Mouse (Mus musculus): ENCODE data around the gene 2300003K06Rik.
"Not testable (repeated sequence)": the region's sequence is repeated elsewhere in the genome, so short reads cannot be mapped to it uniquely, and the experiment has no call there.

Gene 2300003K06Rik

DNA sequence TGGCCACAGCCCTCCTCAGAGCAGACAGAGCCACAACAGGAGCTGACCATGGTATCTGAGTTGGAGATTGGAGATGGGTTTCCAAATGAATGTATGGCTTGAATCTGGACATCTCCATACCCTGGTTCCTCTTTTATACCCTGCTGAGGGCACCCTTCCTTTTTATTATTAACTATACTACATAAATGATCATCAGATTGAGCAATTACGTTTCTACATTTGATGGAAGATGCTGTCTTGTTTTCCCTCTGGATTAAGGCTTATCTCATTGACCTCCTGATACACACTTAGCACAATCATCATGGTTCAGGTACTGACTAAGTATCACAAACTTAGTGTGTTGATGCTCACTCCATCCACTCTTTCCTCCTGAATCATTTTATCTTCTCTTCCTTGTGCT lies at the start of gene 2300003K06Rik:
2300003K06Rik (minus strand) TSS at position 101 of the 400 bp plus-strand sequence.
- in situ Hi-C loops (cut with MboI, MseI) = no loop called here

DNA sequence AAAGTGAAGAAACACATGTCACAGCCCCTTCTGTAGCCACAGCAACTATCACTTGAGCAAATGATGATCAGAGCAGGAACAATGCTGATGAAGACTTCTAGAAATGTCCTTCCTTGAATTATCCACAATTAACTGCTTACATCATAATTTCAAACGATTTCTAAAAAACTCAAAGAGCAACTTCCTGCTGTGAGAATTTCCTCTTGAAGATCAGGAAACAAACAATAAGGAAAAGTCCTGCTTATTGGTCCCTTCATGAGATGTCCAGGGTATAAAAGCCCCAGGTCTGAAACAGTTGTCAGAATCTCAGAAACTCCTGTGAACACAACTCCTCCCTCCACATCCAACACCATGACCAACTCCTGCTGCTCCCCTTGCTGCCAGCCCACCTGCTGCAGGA lies 41.0 kb upstream of the 2300003K06Rik start, which contains the start of gene Gm11567:
Gm11567 (plus strand) TSS at position 301 of the 400 bp plus-strand sequence.
- in situ Hi-C loops (cut with MboI, MseI) = not testable (repeated sequence)

DNA sequence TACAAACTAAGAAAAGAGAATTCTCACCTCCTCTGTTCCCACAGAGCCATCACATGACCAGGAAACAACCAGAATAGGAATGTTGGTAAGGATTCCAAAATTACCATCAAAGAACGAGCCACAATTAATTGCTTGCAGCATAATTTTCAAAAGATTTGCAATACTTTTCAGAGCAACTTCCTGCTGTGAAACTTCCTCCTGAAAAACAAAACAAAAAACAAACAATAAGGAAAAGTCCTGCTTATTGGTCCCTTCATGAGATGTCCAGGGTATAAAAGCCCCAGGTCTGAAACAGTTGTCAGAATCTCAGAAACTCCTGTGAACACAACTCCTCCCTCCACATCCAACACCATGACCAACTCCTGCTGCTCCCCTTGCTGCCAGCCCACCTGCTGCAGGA lies 35.2 kb upstream of the 2300003K06Rik start, which contains the start of gene Krtap9-1:
Krtap9-1 (plus strand) TSS at position 301 of the 400 bp plus-strand sequence.
- in situ Hi-C loops (cut with MboI, MseI) = not testable (repeated sequence)

DNA sequence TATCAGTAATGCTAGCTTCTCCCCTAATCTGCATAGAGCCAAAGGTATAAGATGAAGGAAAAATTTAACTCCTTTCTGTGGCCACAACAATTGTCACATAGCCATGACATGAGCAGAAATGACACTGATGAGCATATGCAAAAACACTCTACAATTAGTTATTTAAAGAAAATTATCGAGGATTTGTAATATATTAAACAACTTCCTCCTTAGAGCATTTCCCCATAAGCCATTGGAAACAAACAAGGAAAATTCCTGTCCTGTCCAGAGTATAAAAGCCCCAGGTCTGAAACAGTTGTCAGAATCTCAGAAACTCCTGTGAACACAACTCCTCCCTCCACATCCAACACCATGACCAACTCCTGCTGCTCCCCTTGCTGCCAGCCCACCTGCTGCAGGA lies 26.3 kb upstream of the 2300003K06Rik start, which contains the start of gene Gm11559:
Gm11559 (plus strand) TSS at position 301 of the 400 bp plus-strand sequence.
- in situ Hi-C loops (cut with MboI, MseI) = not testable (repeated sequence)

DNA sequence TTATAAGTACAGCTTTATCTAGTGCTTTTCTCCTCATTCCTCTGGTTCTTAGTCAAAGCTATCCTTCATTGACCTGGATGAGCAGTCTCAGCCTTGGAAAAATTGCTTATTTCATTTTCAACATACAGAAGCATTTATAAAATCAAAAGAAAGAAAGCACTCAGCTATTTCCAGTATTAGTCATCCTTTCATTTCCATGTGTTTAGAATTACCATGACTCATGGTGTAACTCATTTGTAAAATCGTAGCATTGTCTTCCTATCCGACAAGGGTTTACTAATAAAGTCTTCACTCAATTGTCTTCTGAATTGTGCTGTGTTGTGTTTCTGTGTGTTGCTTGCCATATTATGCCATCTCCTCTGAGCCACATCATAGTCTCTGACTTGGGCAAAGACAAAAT lies 20.9 kb upstream of the 2300003K06Rik start:
- in situ Hi-C loops (cut with MboI, MseI) = no loop called here

DNA sequence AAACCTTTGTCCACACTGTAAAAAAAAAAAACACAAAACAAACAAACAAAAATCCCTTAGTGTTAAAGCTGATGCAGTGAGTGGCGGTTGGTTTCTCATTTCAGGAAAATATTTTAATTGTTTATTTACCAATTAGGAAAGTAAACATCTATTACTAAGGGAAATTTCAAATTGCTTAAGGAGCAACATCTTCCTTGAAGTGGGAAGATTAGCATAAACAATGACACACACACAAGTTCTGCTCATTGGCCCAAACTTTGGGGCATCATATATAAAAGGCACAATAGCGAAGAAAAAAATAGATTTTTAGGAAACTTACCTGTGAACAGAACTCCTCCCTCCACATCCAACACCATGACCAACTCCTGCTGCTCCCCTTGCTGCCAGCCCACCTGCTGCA lies 19.8 kb upstream of the 2300003K06Rik start, which contains the start of gene Gm11568:
Gm11568 (plus strand) TSS at position 301 of the 400 bp plus-strand sequence.
- in situ Hi-C loops (cut with MboI, MseI) = no loop called here

DNA sequence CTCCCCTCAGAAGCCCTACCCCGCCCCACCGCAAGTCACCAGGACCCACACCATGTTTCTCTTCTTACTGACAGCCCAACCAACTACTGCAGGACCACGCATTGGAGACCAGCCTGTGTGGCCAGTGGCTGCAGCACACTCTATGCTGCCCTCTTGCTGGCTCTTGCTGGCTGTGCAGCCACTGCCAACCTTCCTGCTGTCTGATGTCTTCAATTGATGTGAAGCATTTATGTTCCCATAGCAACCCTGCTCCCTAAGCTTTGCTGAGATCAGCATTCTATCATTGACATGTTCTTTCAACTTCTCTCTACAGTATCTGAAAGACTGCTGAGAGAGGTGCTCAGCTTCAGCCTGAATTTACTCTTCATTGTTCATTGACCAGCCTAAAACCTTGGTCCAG lies 16.3 kb upstream of the 2300003K06Rik start:
- in situ Hi-C loops (cut with MboI, MseI) = no loop called here

DNA sequence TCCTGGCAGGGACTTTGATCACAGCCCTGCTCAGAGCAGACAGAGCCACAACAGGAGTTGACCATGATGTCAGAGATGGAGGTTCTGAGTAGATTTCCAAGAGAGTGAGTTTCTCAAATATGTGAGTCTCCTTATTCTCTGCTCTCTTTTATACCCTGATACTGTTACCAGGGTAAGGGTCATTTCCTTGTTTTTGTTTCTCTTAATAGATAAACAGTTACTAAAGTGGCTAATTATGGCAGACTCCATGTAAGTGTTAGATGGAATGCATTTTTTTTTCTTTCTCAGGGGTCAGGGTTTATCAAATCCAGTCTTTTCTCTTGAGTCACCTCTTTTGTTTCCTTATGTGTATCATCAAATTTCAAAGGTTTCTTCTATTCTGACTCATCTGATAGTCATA lies 13.6 kb upstream of the 2300003K06Rik start, which contains the start of gene Krtap4-16:
Krtap4-16 (minus strand) TSS at position 101 of the 400 bp plus-strand sequence.
- in situ Hi-C loops (cut with MboI, MseI) = no loop called here

DNA sequence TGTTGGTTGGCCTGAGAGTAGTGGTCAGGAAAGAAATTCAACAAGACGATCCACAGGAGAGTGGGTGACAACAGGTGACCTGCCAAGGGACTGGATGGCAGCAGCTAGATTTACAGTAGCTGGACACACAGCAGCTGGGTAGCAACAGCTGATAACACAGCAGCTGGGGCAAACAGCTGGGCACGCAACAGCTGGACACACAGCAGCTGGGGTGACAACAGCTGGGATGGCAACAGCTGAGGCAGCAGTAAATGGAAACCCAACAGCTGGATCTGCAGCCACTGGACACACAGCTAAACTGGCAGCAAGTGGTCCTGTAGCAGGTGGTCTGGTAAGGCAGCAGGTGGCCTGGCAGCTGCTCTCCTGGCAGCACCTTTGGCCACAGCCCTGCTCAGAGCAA lies 8.9 kb upstream of the 2300003K06Rik start:
- in situ Hi-C loops (cut with MboI, MseI) = no loop called here

DNA sequence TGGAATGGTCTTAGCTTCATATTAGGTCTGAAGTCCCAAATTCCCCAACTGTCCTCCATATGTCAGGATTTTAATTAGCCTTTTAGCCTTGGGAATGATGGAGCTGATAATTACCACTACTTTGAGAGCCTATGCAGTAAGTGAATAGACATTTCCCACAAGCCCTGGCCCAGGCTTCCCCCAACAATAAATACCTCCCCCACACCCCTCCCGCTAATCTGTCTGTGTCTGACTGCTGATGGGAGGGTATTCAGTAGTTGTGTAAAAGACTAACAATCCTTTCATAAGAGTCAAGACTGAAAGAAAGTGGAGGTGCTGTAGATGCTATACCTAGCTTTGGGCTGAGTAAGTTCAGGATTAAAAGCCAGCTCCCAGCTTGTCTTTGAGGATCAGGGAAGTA lies 4.3 kb upstream of the 2300003K06Rik start:
- in situ Hi-C loops (cut with MboI, MseI) = no loop called here

DNA sequence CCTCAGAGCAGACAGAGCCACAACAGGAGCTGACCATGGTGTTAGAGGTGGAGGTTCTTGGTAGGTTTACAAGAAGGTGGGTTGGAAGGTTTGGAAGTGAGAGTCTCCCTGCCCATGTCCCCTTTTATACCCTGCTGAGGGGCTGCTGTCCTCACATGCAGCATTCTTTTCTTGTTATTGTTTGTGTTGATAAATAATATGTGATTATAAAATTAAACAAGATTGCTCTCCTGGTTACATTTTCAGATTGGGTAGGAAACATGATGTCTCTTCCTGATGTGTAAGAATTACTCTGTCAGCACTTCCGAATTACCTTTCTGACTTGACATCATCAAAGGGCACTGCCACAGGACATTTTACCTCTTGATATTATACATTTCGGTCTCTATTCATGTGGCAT lies 22.3 kb downstream of the 2300003K06Rik start, which contains the start of gene Gm11564:
Gm11564 (minus strand) TSS at position 101 of the 400 bp plus-strand sequence.
- in situ Hi-C loops (cut with MboI, MseI) = not testable (repeated sequence)

DNA sequence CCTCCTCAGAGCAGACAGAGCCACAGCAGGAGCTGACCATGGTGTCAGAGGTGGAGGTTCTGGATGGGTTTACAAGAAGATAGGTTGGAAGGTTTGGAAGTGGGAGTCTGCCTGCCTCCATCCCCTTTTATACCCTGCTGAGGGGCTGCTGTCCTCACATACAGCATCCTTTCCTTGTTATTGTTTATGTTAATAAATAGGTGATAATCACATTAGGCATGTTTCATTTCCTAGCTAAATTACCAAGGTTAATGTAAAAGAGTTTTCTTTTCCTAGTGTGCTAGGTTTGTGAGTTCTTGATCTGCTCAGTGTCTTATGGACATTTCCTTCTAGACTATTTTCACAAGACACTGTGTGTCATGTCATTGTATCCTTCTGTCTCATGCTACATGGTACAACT lies 28.1 kb downstream of the 2300003K06Rik start, which contains the start of gene Krtap4-13:
Krtap4-13 (minus strand) TSS at position 101 of the 400 bp plus-strand sequence.
- in situ Hi-C loops (cut with MboI, MseI) = not testable (repeated sequence)

DNA sequence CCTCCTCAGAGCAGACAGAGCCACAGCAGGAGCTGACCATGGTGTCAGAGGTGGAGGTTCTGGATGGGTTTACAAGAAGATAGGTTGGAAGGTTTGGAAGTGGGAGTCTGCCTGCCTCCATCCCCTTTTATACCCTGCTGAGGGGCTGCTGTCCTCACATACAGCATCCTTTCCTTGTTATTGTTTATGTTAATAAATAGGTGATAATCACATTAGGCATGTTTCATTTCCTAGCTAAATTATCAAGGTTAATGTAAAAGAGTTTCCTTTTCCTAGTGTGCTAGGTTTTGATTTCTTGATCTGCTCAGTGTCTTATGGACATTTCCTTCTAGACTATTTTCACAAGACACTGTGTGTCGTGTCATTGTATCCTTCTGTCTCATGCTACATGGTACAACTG lies 33.5 kb downstream of the 2300003K06Rik start, which contains the start of gene Gm11554:
Gm11554 (minus strand) TSS at position 101 of the 400 bp plus-strand sequence.
- in situ Hi-C loops (cut with MboI, MseI) = not testable (repeated sequence)

DNA sequence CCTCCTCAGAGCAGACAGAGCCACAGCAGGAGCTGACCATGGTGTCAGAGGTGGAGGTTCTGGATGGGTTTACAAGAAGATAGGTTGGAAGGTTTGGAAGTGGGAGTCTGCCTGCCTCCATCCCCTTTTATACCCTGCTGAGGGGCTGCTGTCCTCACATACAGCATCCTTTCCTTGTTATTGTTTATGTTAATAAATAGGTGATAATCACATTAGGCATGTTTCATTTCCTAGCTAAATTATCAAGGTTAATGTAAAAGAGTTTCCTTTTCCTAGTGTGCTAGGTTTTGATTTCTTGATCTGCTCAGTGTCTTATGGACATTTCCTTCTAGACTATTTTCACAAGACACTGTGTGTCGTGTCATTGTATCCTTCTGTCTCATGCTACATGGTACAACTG lies 39.0 kb downstream of the 2300003K06Rik start, which contains the start of gene Gm11569:
Gm11569 (minus strand) TSS at position 101 of the 400 bp plus-strand sequence.
- in situ Hi-C loops (cut with MboI, MseI) = not testable (repeated sequence)

DNA sequence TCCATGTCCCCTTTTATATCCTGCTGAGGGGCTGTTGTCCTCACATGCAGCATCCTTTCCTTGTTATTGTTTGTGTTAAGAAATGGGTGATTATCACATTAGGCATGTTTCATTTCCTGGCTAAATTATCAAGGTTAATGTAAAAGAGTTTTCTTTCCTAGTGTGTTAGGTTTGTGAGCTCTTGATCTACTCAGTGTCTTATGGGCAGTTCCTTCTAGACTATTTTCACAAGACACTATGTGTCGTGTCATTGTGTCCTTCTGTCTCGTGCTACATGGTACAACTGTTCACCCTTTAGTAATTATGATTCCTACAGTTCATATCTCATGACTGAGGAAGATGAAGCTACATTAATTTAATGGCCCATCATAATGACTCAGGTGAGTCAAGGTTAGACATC lies 44.5 kb downstream of the 2300003K06Rik start, which contains the start of gene Gm11596:
Gm11596 (minus strand) TSS at position 101 of the 400 bp plus-strand sequence.
- in situ Hi-C loops (cut with MboI, MseI) = no loop called here
